Mouse (Mus musculus) liver, adult 2 months (tissue): Measurements from ENCODE around the gene Cop1. TPM values are rescaled to one million over a fixed set of nuclear protein-coding genes. Genes with fewer than 3 reads are reported as not detected.

Experiments used
- DNase-seq: peaks from one replicate; pipeline ENCODE4 v3.0.0-alpha.2; 2011; ENCODE audit warnings: low read depth, low spot score; ENCODE audit errors: extremely low read depth
- H3K27ac ChIP-seq: fragments of 200-500 bp; replicated peaks from 2 replicates; pipeline ENCODE4 v1.5.1; 2012; ENCODE audit warnings: low read depth, mild to moderate bottlenecking, control low read depth, inconsistent platforms, low read length; ENCODE audit not compliant: insufficient read depth
- H3K27me3 ChIP-seq: fragments of 200-500 bp; 2 replicates; pipeline ENCODE4 v1.6.1; 2012; ENCODE audit warnings: mild to moderate bottlenecking, moderate library complexity, low read length, inconsistent platforms; ENCODE audit not compliant: control insufficient read depth, insufficient read depth
- H3K36me3 ChIP-seq: fragments of 200-500 bp; 2 replicates; pipeline ENCODE4 v1.6.1; 2012; ENCODE audit warnings: low read length, inconsistent platforms; ENCODE audit not compliant: control insufficient read depth, insufficient read depth
- H3K4me1 ChIP-seq: fragments of 200-500 bp; 2 replicates; pipeline ENCODE4 v1.6.1; 2011; ENCODE audit warnings: low read length; ENCODE audit not compliant: control insufficient read depth, insufficient read depth
- H3K4me3 ChIP-seq: fragments of 200-500 bp; 2 replicates; pipeline ENCODE4 v1.5.1; 2011; ENCODE audit warnings: low read depth, mild to moderate bottlenecking, control low read depth, low read length, moderate library complexity; ENCODE audit not compliant: insufficient read depth
- H3K79me2 ChIP-seq: fragments of 200-500 bp; 2 replicates; pipeline ENCODE4 v1.6.1; 2012; ENCODE audit warnings: inconsistent platforms, mild to moderate bottlenecking, low read length, moderate library complexity; ENCODE audit not compliant: control insufficient read depth, insufficient read depth
- H3K9ac ChIP-seq: fragments of 200-500 bp; 2 replicates; pipeline ENCODE4 v1.6.1; 2012; ENCODE audit warnings: low read depth, mild to moderate bottlenecking, control low read depth, inconsistent platforms, low read length
- CTCF ChIP-seq: fragments of 200-500 bp; IDR thresholded peaks from 2 replicates; pipeline ENCODE4 v1.5.1; 2011; ENCODE audit warnings: low read depth, low read length, control low read depth
- POLR2A ChIP-seq: fragments of 200-500 bp; IDR thresholded peaks from 2 replicates; pipeline ENCODE4 v1.6.1; 2011; ENCODE audit warnings: low read length, control low read depth; ENCODE audit not compliant: insufficient read depth; ENCODE audit errors: extremely low read depth
- WGBS: fragments of 180-500 bp; shearing (Covaris S2); methylation state at CpG from one replicate; pipeline ENCODE4 v1.1.7; 2018; 5-methylcytosine and 5-hydroxymethylcytosine counted together
- polyA plus RNA-seq: library from polyadenylated mRNA; depleted of rRNA; stranded (reverse); fragments of >200 nt; gene quantifications from 2 replicates; pipeline ENCODE4 v1.2.3, GENCODE M21; 2012
- total RNA-seq: library from RNA; depleted of rRNA; stranded (reverse); fragments of >200 nt; gene quantifications from 2 replicates; pipeline ENCODE4 v1.2.3, GENCODE M21; 2014

Cop1 gene
- total and polyA plus RNA-seq, 2 experiments, result 30.4 to 94.6 TPM

- 96% methylated on average over 7 of the region's 7 CpGs for whole genome bisulfite sequencing
- H3K27me3 ChIP-seq, result no peaks in the 10 kb centered on the region
Measured at GRCm38 (mm10) chr1:159301418-159302082, 69.4 kb downstream of the Cop1 start.

GRCm38 (mm10) chr1:159313625-159314024, 81.5 kb downstream of the Cop1 start:
- Histone ChIP-seq H3K27ac (no peak overlapping the region), H3K9ac (no peak overlapping the region), H3K4me3 (no peak overlapping the region), H3K79me2 (no peaks in the 10 kb centered on the region), H3K27me3 (no peaks in the 10 kb centered on the region), H3K36me3 (peaks cover 6% of the 10 kb centered on the region), H3K4me1 (no peaks in the 10 kb centered on the region)
- no peak for DNase-seq
- TF ChIP-seq CTCF, result no peak
- WGBS, result 55% methylated on average over 2 of the region's 2 CpGs

More at GRCm38 (mm10) chr1:159301418-159302082, 69.4 kb downstream of the Cop1 start:
- no peak overlapping the region for H3K9ac ChIP-seq
- H3K27ac ChIP-seq, result no peak overlapping the region
- peaks cover 4% of the 10 kb centered on the region for H3K36me3 ChIP-seq
- H3K4me1 ChIP-seq, result no peaks in the 10 kb centered on the region
- DNase-seq, result no peak
- TF ChIP-seq CTCF, result no peak
- no peak for TF ChIP-seq POLR2A
- H3K79me2 ChIP-seq, result no peaks in the 10 kb centered on the region
- H3K4me3 ChIP-seq, result no peak overlapping the region

GRCm38 (mm10) chr1:159322586-159322985, 90.5 kb downstream of the Cop1 start:
- 86% methylated on average over 1 of the region's 1 CpGs for WGBS
- no peaks in the 10 kb centered on the region for H3K79me2 ChIP-seq
- no peaks in the 10 kb centered on the region for H3K4me1 ChIP-seq
- DNase-seq, result no peak
- H3K27ac ChIP-seq, result no peak overlapping the region
- no peak for TF ChIP-seq POLR2A
- TF ChIP-seq CTCF, result no peak
- no peak overlapping the region for H3K9ac ChIP-seq
- H3K4me3 ChIP-seq, result no peak overlapping the region
- H3K36me3 ChIP-seq, result peaks cover 18% of the 10 kb centered on the region
- H3K27me3 ChIP-seq, result no peaks in the 10 kb centered on the region

GRCm38 (mm10) chr1:159331008-159331407, 98.9 kb downstream of the Cop1 start:
- no peaks in the 10 kb centered on the region for H3K4me1 ChIP-seq
- TF ChIP-seq CTCF, result no peak
- TF ChIP-seq POLR2A, result no peak
- H3K27me3 ChIP-seq, result no peaks in the 10 kb centered on the region
- no peak overlapping the region for H3K4me3 ChIP-seq
- no peaks in the 10 kb centered on the region for H3K79me2 ChIP-seq
- peaks cover 34% of the 10 kb centered on the region for H3K36me3 ChIP-seq
- no peak overlapping the region for H3K9ac ChIP-seq
- no peak overlapping the region for H3K27ac ChIP-seq
- WGBS, result 93% methylated on average over 4 of the region's 4 CpGs
- no peak for DNase-seq

- Histone ChIP-seq H3K36me3 (peaks cover 30% of the 10 kb centered on the region), H3K4me1 (no peaks in the 10 kb centered on the region), H3K27ac (no peak overlapping the region), H3K4me3 (no peak overlapping the region), H3K9ac (no peak overlapping the region), H3K79me2 (no peaks in the 10 kb centered on the region), H3K27me3 (no peaks in the 10 kb centered on the region)
- no peak for TF ChIP-seq POLR2A
- no peak for TF ChIP-seq CTCF
- WGBS, result 91% methylated on average over 4 of the region's 4 CpGs
- DNase-seq, result no peak
Measured at GRCm38 (mm10) chr1:159334157-159334556, 102.0 kb downstream of the Cop1 start.

GRCm38 (mm10) chr1:159342355-159342754, 110.2 kb downstream of the Cop1 start:
- 81% methylated on average over 2 of the region's 2 CpGs for WGBS
- Histone ChIP-seq H3K79me2 (no peaks in the 10 kb centered on the region), H3K9ac (no peak overlapping the region), H3K27me3 (no peaks in the 10 kb centered on the region), H3K4me3 (no peak overlapping the region), H3K4me1 (no peaks in the 10 kb centered on the region), H3K27ac (no peak overlapping the region), H3K36me3 (peaks cover 33% of the 10 kb centered on the region)
- no peak for TF ChIP-seq POLR2A
- no peak for DNase-seq
